Mouse (Mus musculus): ENCODE measurements around the gene Gstp3.

Gene Gstp3

GRCm38 (mm10) chr19:4059069-4059740, at the start of gene Gstp3:
Gstp3 (minus strand) TSS chr19:4059569.
- DNase-seq (ENCODE audit: low spot score): no peak

DNA sequence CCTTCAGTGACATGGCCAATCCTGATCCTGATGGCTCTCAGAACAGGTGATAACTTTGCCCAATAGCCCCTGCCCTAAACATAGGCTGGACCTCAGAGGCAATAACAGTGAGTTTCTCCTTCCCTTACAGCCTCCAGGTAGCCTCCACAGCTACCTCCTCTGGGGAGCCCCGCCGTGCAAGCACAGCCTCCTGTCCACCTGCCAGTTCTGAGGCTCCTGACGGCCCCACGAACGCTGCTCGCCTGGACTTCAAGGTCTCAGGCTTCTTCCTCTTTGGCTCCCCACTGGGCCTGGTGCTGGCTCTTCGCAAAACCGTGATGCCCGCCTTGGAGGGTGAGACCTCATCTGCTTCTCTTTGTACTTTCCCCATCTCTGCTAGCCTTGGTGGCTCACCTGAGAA, 49.2 kb upstream of the Gstp3 start:
- no peak for DNase-seq (ENCODE audit: low spot score)

DNA sequence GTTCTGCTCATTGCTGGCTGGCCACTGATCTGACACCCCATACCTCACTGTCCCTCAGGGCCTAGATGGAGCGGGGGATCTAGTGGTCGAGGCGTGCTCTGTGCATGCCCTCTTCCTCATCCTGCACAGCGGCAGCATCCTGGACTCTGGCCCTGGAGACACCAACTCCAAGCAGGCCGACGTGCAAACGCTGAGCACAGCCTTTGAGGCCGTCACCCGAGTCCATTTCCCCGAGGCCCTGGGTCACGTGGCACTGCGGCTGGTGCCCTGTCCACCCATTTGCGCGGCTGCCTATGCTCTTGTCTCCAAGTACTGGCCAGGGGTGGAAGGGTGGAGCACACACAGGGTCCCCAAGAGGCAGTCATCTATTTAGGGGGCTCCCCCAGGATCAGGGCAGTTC, 47.3 kb upstream of the Gstp3 start:
- DNase-seq (ENCODE audit: low spot score): no peak

DNA sequence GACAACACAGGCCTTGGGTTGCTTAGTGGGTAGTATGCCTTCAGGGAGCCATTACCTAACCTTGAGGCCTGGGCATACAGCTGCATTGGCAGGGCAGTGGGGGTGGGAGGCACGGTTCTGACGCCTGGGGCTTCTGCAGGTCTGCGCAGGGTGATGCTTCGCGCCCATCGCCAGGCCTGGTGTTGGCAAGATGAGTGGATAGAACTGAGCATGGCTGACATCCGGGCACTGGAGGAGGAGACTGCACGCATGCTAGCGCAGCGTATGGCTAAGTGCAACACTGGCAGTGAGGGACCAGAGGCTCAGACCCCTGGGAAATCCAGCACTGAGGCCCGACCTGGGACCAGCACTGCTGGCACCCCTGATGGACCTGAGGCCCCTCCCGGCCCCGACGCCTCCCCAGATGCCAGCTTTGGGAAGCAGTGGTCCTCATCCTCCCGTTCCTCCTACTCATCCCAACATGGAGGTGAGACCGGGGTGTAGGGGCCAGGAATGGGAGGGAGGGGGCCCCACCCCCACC, 45.4 kb upstream of the Gstp3 start:
- DNase-seq (ENCODE audit: low spot score): no peak

DNA sequence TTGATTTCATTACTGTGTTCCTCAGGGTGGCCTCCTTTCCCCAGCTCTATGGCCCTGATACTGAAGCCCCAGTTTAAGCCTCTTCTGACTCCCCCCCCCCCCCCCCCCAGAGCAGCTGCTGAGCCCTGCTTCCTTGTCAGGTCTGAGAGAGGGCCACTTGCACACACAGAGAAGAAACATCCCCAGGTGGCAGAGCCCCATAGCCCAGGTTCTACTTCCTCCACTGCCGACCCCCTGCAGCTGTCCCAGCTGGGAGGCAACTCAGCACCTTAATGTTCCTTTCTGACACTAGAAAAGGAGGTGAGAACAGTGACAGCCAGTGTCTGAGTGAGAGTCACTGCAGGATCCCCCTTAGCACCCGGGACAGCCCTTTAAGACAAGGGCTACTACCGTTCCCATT, 44.4 kb upstream of the Gstp3 start:
- DNase-seq (ENCODE audit: low spot score): no peak

GRCm38 (mm10) chr19:4103294-4103693, 43.9 kb upstream of the Gstp3 start:
- DNase-seq (ENCODE audit: low spot score): no peak

- DNase-seq (ENCODE audit: low spot score): no peak
These were observed 43.3 kb upstream of the Gstp3 start for GRCm38 (mm10) chr19:4102626-4103025.

DNA sequence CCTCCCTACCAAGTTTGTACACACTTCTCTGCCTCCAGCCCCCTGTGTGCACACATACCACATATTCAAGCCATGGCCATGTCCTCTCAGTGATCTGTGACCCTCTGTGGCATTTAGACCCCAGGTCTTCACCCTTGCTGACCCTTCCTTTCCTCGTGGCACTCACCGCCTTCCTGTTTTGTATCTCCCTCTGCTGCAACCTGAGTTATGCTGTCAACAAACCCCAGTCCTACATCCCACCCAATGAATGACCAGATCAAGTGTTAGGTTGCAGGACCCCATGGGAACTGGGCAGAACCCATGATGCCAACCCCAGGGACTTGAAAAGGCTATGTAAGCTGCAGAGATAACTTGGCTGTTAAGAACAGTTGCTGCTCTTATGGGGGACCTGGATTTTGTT, 42.7 kb upstream of the Gstp3 start:
- no peak for DNase-seq (ENCODE audit: low spot score)

DNA sequence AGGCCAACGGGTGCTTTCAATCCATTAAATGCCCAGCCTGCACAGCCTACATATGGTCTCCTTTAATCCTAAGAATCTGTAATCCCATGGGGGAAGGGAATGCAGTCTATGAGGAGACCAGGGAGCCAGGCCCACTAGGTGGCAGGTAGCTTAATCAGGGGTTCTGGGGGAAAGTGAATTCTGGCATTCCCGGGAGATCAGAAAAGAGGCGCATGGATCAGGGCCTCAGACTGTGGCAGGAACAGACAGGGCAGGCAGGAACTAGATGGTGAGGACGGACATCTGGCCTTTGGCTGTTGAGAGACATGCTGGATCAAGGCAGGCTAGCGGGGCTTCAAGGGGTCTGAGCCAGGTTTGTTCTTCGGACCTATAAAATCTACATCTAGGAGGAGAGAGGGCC, 42.1 kb upstream of the Gstp3 start:
- no peak for DNase-seq (ENCODE audit: low spot score)

DNA sequence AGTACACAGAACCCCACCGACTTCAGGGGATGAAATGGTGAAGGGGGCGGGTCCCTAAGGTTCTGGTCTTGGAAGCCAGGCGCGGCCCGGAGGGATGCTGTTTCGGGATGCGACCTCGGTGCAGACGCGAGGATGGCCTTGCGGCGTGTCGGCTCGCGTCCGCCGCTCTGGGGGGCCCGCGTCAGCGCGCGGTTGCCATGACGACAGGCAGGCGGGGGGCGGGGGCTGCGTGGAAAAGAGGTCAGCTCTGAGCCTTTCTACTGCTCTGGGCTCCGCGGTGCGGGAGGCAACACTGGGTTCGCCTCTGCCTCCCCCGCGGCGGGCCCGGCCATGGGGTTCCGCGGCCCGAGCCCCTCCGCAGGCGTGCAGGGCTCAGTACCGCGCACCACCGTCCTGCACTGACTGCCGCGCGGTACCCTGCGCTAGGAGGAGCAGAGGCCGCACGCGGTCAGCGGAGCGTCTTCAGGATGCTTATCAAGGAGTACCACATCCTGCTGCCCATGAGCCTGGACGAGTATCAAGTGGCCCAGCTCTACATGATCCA, 41.4 kb upstream of the Gstp3 start:
- no peak for DNase-seq (ENCODE audit: low spot score)

- DNase-seq (ENCODE audit: low spot score): peak; percentile 44
These were observed 40.7 kb upstream of the Gstp3 start, which contains the start of gene Pitpnm1 for GRCm38 (mm10) chr19:4099837-4100717. Pitpnm1 (plus strand) TSS chr19:4099998.

- DNase-seq (ENCODE audit: low spot score): peak; percentile 79
These were observed 39.7 kb upstream of the Gstp3 start for GRCm38 (mm10) chr19:4099056-4099455.

DNA sequence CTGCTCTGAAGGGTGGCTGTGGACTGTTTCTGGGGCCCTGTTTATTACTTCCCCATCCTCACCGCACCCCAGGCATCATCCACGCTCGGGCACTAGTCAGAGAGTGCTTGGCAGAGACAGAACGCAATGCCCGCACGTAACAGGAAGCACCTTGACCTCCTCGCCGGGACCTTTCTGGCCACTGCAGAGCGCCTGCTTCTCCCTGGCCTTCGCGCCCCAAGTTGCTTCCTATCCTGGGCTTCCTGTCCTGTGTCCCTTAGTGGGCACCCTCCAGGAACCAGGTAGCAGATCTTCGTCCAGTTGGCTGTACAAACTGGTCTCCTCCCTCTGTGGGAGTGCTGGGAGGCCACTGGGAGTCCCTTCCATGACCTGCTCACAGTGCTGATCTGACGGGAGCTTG, 39.1 kb upstream of the Gstp3 start:
- no peak for DNase-seq (ENCODE audit: low spot score)

DNA sequence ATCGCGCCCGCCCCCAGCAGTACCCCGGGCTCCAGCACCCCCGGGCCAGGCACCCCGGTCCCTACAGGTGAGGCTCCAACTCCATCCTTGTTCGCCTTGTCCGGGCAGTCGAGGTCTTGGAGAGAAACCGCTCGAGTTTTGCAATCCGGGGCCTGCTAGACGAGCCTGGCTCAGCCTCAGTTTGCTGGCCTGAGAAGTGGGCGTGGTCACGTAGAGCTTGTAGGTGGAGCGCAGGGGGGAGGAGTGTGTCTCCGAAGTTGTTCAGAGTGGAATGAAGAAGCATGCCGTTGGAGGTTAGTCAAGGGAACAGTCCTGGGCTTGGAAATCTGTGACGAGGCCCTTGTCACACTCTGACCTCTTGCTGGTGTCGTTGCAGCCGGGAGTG, 38.1 kb upstream of the Gstp3 start:
- no peak for DNase-seq (ENCODE audit: low spot score)

- DNase-seq (ENCODE audit: low spot score): peak; percentile 99
These were observed 37.5 kb upstream of the Gstp3 start, which contains the start of gene Cdk2ap2 for GRCm38 (mm10) chr19:4096642-4097440. Cdk2ap2 (plus strand) TSS chr19:4097182.

GRCm38 (mm10) chr19:4095802-4096201, 36.4 kb upstream of the Gstp3 start:
- no peak for DNase-seq (ENCODE audit: low spot score)

DNA sequence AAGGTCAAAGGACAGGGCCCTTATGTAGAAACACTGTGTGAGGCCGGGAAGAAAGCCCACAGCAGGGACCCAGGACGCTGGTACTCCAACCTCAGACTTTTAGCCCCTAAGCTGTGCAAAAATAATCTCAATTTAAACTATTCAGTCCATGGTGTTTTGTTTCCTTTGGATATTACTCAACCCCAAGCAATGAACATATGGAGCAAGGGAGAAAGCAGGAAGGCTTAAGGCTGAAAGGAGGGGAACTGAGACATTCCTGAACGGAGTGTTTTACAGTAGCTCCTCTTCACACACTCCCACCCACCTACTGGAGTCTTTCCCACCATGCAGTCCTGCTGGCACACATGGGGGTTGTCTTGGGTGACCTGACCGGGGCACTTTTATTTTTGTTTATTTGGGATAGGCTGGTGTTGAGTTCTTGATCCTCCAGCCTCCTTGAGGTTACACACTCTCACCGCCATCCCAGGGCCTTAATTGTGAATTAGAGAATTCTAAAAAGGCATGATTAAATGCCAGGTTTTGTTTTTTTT, 35.5 kb upstream of the Gstp3 start:
- DNase-seq (ENCODE audit: low spot score): no peak

DNA sequence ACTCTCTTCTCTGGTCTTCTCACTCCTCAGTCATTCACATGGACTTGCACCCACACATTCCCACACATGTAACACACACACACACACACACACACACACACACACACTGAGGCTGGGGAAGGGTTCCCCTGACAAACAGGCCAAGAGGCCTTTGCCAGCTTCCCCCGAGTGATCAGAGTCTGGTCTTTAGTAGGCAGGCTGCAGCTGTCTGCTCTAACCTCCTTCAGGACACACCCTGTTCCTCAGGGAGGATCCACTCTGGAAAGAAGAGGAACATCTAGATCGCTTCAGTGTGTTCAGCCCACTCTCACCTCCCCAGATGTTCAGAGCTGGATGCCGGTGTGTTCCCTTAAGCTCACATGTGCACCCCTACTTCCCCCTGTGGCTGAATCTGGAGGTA, 35.0 kb upstream of the Gstp3 start:
- DNase-seq (ENCODE audit: low spot score): no peak

DNA sequence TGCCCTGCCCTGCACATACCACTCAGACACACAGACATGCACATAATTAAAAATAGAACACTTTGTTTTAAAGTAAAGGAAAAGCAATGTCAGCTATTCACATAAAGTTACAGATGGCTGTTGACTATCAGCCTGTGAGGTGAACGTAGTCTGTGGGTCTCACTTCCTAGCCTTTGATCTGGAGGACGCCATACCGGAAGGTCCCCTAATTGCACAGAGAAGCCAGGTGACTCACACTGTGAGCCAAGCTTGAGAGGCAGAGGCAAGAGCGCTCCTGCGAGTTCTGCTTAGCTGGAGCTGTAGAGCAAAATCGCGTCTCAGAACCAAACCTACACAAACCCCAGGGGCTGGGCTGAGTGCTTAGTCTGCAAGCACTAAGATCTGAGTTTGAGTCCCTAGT, 34.4 kb upstream of the Gstp3 start:
- DNase-seq (ENCODE audit: low spot score): no peak

DNA sequence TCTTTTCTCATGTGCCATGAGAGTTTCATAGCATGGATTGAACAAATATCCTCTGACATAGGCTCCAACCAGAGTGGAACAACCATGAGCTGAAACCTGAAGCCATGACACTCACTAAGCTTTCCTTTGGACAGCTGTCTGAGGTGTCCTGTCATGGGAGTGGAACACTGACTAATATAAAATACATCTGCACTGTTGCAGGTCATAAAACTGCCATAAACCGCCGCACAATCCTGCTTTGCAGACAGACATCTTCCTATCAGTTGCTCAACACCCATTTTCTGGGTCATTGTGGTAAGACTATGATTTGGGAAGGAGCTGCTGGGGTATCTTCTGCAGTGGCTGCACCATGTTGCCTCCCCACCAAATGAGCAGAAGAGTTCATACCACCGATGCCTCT, 33.4 kb upstream of the Gstp3 start:
- no peak for DNase-seq (ENCODE audit: low spot score)

DNA sequence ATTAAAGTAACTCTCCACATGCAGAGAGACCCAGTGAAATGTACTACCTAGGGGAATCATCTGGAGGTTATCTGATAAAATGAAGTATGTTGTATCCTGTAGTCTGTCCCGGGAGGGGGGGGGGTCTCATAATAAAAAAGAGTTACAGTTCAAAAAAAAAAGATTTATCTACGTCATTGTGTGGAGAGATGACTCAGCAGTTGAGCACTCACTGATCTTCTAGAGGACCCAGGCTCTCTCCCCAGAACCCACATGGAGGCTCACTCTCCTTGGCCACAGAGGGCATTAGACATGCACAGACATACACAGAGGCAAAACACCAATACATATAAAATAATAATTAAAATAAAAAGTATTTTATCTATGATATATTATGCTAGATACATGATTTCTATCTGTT, 32.0 kb upstream of the Gstp3 start:
- DNase-seq (ENCODE audit: low spot score): no peak

GRCm38 (mm10) chr19:4090446-4090845, 31.1 kb upstream of the Gstp3 start:
- no peak for DNase-seq (ENCODE audit: low spot score)
